Mouse (Mus musculus): Measurements from ENCODE around the gene Alx3.

DNA sequence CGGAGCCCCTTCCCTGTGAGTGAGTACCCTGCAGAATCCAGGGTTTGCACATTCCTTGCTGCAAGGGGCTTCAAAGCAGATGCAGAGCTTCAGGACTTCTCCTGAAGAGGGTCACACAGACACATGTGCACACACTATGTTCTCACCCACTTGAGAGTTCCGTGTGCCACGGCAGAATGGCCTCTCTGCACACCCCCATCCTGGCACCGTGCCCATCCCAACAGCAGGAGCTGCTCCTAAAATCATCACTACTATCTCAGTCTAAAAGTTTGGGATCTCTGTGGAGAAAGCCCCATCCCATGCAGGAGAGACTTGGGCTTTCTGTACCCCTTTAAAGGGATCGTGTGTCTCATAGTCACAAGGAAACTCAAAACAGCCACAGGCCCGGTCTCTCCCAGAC is 8.3 kb upstream of the Alx3 start:
- TF ChIP-seq CTCF (IDR thresholded peaks at IDR 0.05) (no peak), EP300 (IDR thresholded peaks at IDR 0.05) (no peak)

All from lung, postnatal 0 days (tissue).